Mouse (Mus musculus) adrenal gland, adult 8-10 months (tissue): ENCODE results near the gene Timm8b. TPM values are rescaled to one million over a fixed set of nuclear protein-coding genes. Genes with fewer than 3 reads are reported as not detected.
A peak's percentile ranks its signal among the peaks of the same experiment; 100 is the strongest.
"Not testable (repeated sequence)": the region's sequence is repeated elsewhere in the genome, so short reads cannot be mapped to it uniquely, and the experiment has no call there.

Source experiments
- DNase-seq: peaks from one replicate; pipeline ENCODE4 v3.0.0; 2022
- total RNA-seq, 4 experiments: library from RNA; stranded (reverse); gene quantifications; 2 replicates each; pipeline ENCODE4 v1.2.4; 2022

The Timm8b gene
- total RNA-seq, 4 experiments from 2014 or later: 139 to 206 (median 156) TPM

DNA sequence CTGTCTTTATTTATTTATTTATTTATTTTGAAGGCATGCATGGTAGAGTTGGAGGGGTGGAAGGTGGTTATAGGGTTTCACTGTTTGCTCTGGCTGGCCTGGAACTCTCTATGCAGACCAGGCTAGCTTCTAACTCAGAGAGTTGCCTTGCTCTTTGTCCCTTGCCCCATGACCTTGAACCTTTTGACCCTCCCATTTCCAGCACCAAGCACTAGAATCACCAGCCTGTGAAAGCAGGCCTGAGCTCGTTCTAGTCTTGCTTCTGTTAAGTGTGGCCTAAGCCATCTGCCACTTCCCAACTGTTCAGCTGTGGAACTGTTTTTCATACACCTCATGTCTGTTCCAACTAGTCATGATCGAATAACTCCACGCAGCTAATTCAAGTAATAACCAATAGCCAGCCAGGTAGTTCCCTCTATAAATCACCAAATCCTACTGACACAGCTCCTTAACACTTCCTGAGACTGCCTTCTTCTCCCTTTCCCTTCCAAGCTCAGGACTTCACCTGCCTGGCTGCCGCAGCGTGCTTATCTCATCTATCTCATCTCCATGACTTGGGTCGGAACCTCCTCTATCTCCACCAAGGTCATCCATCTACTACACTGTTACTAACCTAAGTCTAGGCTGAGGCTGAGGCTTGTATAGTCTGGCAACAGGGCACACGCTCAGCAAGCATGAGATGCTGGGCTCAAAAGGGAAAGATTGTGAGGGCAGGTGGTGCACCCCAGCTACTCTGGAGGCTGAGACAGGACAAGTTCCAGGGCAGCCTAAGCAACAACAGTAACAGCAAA lies 1.5 kb upstream of the Timm8b start:
- DNase-seq: no peak

DNA sequence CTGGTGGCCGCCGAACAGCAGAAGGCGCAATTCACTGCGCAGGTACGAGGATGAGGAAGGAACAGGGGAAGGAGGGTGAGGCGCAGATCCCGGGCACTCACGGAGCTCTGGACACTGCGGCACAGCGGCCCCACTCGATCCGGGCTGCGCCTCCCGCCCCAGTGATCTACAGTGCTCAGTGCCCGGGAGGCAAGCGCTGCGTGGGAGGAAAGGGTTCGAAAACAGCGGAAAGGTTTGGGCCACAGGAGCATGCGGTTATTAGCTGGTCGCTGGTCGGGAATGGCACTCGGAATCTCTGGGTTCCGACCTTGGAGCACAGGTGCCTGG lies 251 bp downstream of the Timm8b start:
- DNase-seq: no peak

DNA sequence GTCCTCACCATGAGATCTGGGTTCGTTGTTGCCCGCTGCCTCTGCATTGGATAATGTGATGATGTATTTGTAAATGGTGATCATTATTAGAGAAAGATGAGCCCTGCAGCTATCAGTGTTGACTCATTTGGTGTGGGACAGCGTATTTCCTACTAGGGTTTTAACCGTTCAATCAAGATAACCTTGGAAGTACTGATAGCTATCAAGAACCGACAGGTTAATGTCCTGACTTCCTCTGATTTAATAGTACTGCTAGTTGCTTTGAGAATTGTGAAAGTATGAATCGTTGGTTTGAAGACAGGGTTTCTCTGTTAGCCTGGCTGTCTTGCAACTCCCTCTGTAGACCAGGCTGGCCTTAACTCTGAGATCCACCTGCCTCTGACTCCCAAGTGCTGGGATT lies 628 bp downstream of the Timm8b start:
- no peak for DNase-seq

- no peak for DNase-seq
Observed at GRCm38 (mm10) chr9:50612115-50612514, 8.4 kb downstream of the Timm8b start.

- no peak for DNase-seq
Observed at GRCm38 (mm10) chr9:50616161-50616560, 12.5 kb downstream of the Timm8b start.

GRCm38 (mm10) chr9:50616766-50617603 lies 13.3 kb downstream of the Timm8b start, which contains the start of the genes Pih1d2 and Nkapd1:
Pih1d2 (plus strand) TSS chr9:50617321.
Nkapd1 (minus strand) TSS chr9:50617464.
- peak; percentile 85 for DNase-seq

- DNase-seq: no peak
Observed at GRCm38 (mm10) chr9:50617794-50618330, 14.2 kb downstream of the Timm8b start.

- not testable (repeated sequence) for DNase-seq
Observed at GRCm38 (mm10) chr9:50630903-50631302, 27.2 kb downstream of the Timm8b start.

DNA sequence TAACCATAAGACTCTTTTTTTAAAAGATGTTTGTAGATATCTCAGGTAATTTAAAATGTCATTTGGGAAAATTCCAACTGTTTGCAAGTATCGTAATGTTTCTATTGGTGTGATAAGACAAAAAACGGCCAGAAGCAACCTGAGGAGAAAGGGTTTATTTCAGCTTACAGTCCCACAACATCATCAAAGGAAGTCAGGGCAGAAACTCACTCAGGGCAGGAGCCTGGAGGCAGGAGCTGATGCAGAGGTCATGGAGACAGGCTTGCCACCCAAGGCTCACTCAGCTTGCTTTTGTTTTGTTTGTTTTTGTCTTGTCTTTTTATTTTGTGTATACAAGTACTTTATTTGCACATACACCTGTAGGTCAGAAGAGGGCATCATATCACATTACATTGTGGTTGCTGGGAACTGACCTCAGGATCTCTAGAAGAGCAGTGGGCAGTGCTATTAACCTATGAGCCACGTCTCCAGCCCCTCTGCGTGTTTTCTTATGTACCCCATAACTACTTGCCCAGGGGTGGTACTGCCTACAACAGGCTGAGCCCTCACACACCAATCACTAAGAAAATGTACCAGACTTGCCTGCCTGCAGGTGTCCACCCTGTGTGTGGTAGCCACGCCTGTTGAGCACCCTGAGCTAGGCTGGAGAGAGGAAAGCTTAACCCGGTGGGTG lies 28.4 kb downstream of the Timm8b start:
- DNase-seq: no peak

DNA sequence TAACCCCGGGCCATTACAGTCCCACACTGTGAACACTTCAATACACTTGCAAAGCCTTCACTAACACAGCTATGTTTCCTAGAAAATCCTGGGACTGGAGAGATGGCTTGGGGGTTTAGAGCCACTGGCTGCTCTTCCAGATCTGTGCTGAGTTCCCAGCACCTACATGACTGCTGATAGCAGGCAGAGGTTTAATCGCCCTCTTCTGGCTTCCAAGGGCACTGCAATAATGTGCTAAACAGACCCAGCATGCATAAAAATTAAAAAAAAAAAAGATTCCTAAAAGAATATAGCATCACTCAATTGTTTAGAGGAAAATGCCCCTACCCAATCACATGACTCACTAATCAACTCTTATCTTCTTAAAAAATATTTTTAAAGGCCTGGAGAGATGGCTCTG lies 29.3 kb downstream of the Timm8b start:
- DNase-seq: no peak

DNA sequence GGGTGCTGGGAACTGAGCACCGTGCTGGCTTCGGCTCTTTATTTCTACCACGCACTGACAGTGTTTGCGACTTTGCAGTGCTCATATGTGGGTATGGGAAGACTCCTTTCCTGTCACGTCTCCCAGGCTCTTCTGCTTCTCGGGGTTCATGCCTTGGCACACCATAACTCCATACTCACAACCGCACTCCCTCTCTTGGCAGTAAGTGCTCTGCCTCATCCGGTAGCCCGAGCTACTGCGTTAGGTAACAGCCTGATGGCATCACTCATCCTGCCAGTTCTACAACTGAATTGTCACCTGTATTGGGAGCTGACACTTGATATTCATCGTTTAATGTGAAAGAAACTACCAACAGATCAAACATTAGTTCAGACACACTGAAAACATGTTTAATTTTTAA lies 30.6 kb downstream of the Timm8b start:
- DNase-seq: no peak

- no peak for DNase-seq
Observed at GRCm38 (mm10) chr9:50646826-50647370, 43.2 kb downstream of the Timm8b start.

DNA sequence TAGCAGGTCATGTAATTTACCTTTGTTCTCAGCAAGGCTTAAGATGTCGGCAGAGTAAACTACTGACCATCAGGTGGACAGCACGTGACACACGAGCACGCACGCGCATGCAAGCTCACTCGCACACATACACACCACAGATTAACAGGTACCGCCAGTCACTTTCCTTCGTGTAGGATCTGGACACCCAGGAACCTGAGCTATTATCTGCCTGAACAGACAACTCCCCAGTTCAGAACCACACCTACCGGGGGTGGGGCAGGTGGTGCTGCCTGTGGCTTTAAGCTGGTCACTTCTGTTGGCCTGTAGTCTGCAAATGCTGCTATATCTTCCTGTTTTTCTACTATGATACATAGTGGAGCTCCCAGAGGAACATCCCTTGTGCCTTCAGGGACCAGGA lies 46.8 kb downstream of the Timm8b start:
- DNase-seq: no peak

Other genes with a start within 250 kb of the Timm8b start
- under 1 TPM in 2 of 4 experiments, not detected in 2; 0.28 to 0.35 TPM for gene Plet1, start 109.4 kb upstream of the Timm8b start, total RNA-seq
- 10 to 100 TPM; 54.1 to 70.2 (median 63.4) TPM for gene Pts, start 75.2 kb upstream of the Timm8b start, total RNA-seq
- 1 to 10 TPM; 5.5 to 9.1 (median 7.3) TPM for gene Il18, start 49.1 kb upstream of the Timm8b start, total RNA-seq
- 1 to 10 TPM; 4.8 to 7.0 (median 5.6) TPM for gene Bco2, start 48.7 kb upstream of the Timm8b start, total RNA-seq
- not detected for gene Tex12, start 42.6 kb upstream of the Timm8b start, total RNA-seq
- 100 to 1,000 TPM; 137 to 229 (median 191) TPM for gene Sdhd, start 98 bp upstream of the Timm8b start, total RNA-seq
- 1 to 10 TPM; 2.5 to 3.5 (median 3.0) TPM for gene Pih1d2, start 13.4 kb downstream of the Timm8b start, total RNA-seq
- gene Nkapd1, start 13.6 kb downstream of the Timm8b start, total RNA-seq: 10 to 100 TPM; 16.8 to 24.3 (median 22.4) TPM
- 100 to 1,000 TPM in 2 of 4 experiments, 10 to 100 TPM in 2; 71.5 to 123 (median 102) TPM for gene Dlat, start 55.9 kb downstream of the Timm8b start, total RNA-seq
- 10 to 100 TPM in 3 of 4 experiments, 1 to 10 TPM in 1; 9.5 to 13.6 (median 11.7) TPM for gene Dixdc1, start 135.6 kb downstream of the Timm8b start, total RNA-seq
- gene 2310030G06Rik, start 142.6 kb downstream of the Timm8b start, total RNA-seq: 1 to 10 TPM; 6.6 to 9.3 (median 7.9) TPM
- gene Cryab, start 147.4 kb downstream of the Timm8b start, total RNA-seq: 10 to 100 TPM; 26.8 to 60.1 (median 38.2) TPM
- gene Hspb2, start 148.4 kb downstream of the Timm8b start, total RNA-seq: 1 to 10 TPM; 3.0 to 3.2 (median 3.1) TPM
- gene Fdxacb1, start 164.3 kb downstream of the Timm8b start, total RNA-seq: 1 to 10 TPM; 5.3 to 8.9 (median 6.7) TPM
- 10 to 100 TPM; 17.6 to 31.5 (median 21.7) TPM for gene Alg9, start 171.1 kb downstream of the Timm8b start, total RNA-seq
- gene 1110032A03Rik, start 171.6 kb downstream of the Timm8b start, total RNA-seq: 10 to 100 TPM; 43.1 to 53.3 (median 44.2) TPM
- gene Ppp2r1b, start 241.4 kb downstream of the Timm8b start, total RNA-seq: 10 to 100 TPM; 32.9 to 46.7 (median 43.7) TPM